Mouse (Mus musculus) kidney, adult 2 months (tissue): ENCODE measurements around the gene Ocln. TPM values are rescaled to one million over a fixed set of nuclear protein-coding genes. Genes with fewer than 3 reads are reported as not detected.
"Not testable (repeated sequence)": the region's sequence is repeated elsewhere in the genome, so short reads cannot be mapped to it uniquely, and the experiment has no call there.

Experiments used
- DNase-seq: peaks from one replicate; pipeline ENCODE4 v3.0.0; 2021
- H3K27ac ChIP-seq: fragments of 200-500 bp; 2 replicates; pipeline ENCODE4 v1.5.1; 2012; ENCODE audit warnings: low read depth, low read length, control low read depth, inconsistent platforms; ENCODE audit not compliant: insufficient read depth
- H3K27me3 ChIP-seq: fragments of 200-500 bp; replicated peaks from 2 replicates; pipeline ENCODE4 v1.6.1; 2012; ENCODE audit warnings: mild to moderate bottlenecking, moderate library complexity, low read length, inconsistent platforms; ENCODE audit not compliant: control insufficient read depth, insufficient read depth
- H3K36me3 ChIP-seq: fragments of 200-500 bp; 2 replicates; pipeline ENCODE4 v1.6.1; 2012; ENCODE audit warnings: mild to moderate bottlenecking, moderate library complexity, low read length, inconsistent platforms; ENCODE audit not compliant: control insufficient read depth, insufficient read depth
- H3K4me1 ChIP-seq: fragments of 200-500 bp; 2 replicates; pipeline ENCODE4 v1.6.1; 2011; ENCODE audit warnings: low read length; ENCODE audit not compliant: control insufficient read depth, insufficient read depth
- H3K4me3 ChIP-seq: fragments of 200-500 bp; 2 replicates; pipeline ENCODE4 v1.5.1; 2011; ENCODE audit warnings: mild to moderate bottlenecking, low read depth, low read length, control low read depth; ENCODE audit not compliant: insufficient read depth
- CTCF ChIP-seq: fragments of 200-500 bp; conservative IDR thresholded peaks from 2 replicates; pipeline ENCODE4 v1.5.1; 2011; ENCODE audit warnings: low read depth, mild to moderate bottlenecking, control low read depth, low read length, moderate library complexity, mixed read lengths; ENCODE audit not compliant: insufficient read depth, insufficient read length
- POLR2A ChIP-seq: fragments of 200-500 bp; IDR thresholded peaks from one replicate; pipeline ENCODE4 v1.6.1; 2011; ENCODE audit warnings: low read depth, low read length, control low read depth
- WGBS: fragments of 180-500 bp; shearing (Covaris S2); methylation state at CpG from one replicate; pipeline ENCODE4 v1.1.7; 2018; 5-methylcytosine and 5-hydroxymethylcytosine counted together
- polyA plus RNA-seq: library from polyadenylated mRNA; depleted of rRNA; stranded (reverse); fragments of >200 nt; gene quantifications from 2 replicates; pipeline ENCODE4 v1.2.3, GENCODE M21; 2012; rRNA removed

The Ocln gene
- polyA plus RNA-seq, 1 experiment = 11.0 TPM

DNA sequence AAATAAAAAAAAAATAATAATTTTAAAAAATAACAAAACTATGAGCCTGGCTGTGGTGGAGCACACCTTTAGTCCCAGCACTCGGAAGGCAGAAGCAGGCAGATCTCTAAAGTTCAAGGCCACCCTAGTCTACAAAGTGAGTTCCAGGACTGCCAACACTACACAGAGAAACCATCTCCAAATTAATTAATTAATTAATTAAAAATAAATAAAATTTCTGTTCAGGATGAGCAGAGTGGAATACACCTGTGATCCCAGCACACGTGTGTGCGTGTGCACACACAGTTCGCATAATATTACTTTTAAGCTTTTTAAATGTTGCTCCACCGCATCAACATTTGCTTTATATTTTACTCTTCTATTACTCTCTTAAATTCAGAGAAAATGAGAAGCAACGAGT lies 60.9 kb downstream of the Ocln start:
- Histone ChIP-seq H3K4me3 (peak overlapping the region; percentile 99), H3K27me3 (no peaks in the 10 kb centered on the region), H3K4me1 (peaks cover 2% of the 10 kb centered on the region; the same call in 1 of the 2 replicates), H3K27ac (0 out of 2 replicates have a peak overlapping the region, but pooled peaks have one; percentile 62), H3K36me3 (no peaks in the 10 kb centered on the region; the same call in none of the 2 replicates)
- no peak for DNase-seq
- TF ChIP-seq POLR2A = no peak
- TF ChIP-seq CTCF = no peak
- 14% methylated on average over 6 of the region's 6 CpGs for WGBS

DNA sequence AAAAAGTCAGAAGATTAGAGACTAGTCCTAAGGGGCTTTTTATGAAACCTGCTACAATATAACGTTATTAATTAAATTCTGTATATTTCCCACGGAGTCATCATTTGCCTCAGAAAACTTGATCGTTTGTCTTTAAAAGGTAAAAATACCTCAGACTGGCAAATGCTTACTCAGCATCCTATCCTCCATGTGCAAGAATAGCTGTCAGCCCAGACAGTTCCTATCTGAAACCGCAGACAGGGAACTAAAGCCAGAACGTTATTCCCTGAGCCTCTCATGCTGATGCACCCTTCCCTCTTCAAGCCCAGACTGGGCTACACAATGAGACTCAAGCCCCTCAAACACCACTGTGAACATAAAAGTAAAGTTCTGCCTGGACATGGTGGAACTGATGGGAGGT lies 62.1 kb downstream of the Ocln start:
- peak overlapping the region; percentile 62 for H3K27ac ChIP-seq
- no peak for DNase-seq
- peaks cover 2% of the 10 kb centered on the region; the same call in 1 of the 2 replicates for H3K4me1 ChIP-seq
- no peaks in the 10 kb centered on the region; the same call in none of the 2 replicates for H3K36me3 ChIP-seq
- no peak for TF ChIP-seq CTCF
- no peaks in the 10 kb centered on the region for H3K27me3 ChIP-seq
- H3K4me3 ChIP-seq = peak overlapping the region; percentile 34; the same call in 1 of the 2 replicates
- 59% methylated on average over 5 of the region's 5 CpGs for WGBS

DNA sequence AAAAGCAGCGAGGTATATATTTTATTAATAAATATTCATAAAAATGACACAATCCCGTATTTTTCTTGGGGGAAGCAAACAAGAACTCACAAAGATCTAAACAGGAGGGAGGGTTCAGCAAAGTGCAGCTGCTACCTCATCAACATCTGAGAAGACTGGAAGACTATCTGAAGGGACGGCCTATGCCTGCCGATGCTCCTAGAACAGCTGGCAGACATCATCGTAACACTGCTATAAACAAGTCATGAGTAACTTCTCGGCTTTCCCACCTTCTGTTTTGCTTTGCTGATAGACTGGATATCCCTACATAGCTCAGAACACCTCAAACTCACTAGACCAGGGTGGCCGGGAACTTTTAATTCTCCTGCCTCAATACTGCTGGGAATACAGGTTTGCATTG lies 68.9 kb downstream of the Ocln start:
- Histone ChIP-seq H3K27ac (no peak overlapping the region), H3K4me3 (no peak overlapping the region), H3K36me3 (peaks cover 4% of the 10 kb centered on the region; the same call in 1 of the 2 replicates), H3K4me1 (no peaks in the 10 kb centered on the region; the same call in 1 of the 2 replicates), H3K27me3 (no peaks in the 10 kb centered on the region)
- TF ChIP-seq CTCF = no peak
- no peak for TF ChIP-seq POLR2A
- DNase-seq = no peak
- WGBS = 62% methylated on average over 7 of the region's 7 CpGs

DNA sequence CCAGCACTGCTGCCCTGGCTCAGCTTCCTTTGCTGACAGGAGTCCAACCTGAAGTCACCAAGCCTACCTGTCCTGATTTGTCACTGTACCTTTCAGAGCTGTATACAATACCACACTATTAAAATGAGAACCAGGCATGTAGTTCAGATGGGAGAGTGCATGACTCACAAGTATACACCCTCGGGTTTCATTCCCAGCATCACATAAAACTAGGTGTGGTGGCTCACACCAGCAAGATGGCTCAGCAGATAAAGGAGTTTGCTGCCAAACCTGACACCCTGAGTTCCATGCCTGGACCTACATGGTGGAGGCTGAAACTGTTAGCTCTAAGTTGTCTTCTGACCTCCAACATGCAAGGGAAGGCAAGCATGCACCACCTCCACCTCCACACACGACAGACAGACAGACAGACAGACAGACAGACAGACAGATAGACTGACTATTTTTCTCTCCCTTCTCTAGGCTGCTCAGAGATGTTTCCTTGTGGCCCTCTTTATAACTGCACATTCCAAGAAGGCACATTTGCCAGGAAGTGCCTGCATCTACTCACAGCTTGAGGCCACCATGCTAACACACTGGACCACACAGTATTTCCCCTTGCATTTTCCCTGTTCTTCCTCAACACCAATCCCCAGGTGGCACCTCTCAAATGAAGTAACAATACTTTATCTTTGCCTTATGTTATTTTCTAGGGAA lies 88.8 kb downstream of the Ocln start:
- H3K4me3 ChIP-seq = no peak overlapping the region
- 79% methylated on average over 2 of the region's 2 CpGs for WGBS
- H3K36me3 ChIP-seq = peaks cover 5% of the 10 kb centered on the region
- H3K27me3 ChIP-seq = no peaks in the 10 kb centered on the region
- no peak for DNase-seq
- TF ChIP-seq POLR2A (no peak), CTCF (no peak)
- no peaks in the 10 kb centered on the region for H3K4me1 ChIP-seq
- H3K27ac ChIP-seq = no peak overlapping the region

DNA sequence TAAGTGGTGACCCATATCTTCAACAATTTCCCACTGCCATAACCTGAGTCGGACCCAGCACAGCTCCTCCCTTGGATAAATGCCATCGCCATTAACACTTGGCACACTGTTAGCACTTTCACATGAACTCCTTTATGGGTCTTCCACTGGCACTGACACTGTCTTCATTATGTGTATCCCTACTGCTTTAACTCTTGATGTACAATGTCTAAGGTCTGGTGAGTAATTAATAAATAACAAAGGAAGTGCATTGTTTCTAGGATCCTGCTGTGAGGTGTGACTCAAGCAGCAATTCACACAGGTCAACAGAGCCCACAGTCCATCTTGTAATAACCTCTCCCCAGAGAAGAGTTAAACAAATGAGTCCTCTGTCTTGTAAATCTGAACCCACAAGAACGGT lies 91.2 kb downstream of the Ocln start:
- peak; percentile 8 for DNase-seq
- TF ChIP-seq POLR2A (no peak), CTCF (no peak)
- Histone ChIP-seq H3K4me3 (no peak overlapping the region), H3K27me3 (no peaks in the 10 kb centered on the region), H3K4me1 (no peaks in the 10 kb centered on the region), H3K27ac (no peak overlapping the region), H3K36me3 (peaks cover 1% of the 10 kb centered on the region; the same call in 1 of the 2 replicates)
- WGBS = 50% methylated on average over 3 of the region's 3 CpGs

DNA sequence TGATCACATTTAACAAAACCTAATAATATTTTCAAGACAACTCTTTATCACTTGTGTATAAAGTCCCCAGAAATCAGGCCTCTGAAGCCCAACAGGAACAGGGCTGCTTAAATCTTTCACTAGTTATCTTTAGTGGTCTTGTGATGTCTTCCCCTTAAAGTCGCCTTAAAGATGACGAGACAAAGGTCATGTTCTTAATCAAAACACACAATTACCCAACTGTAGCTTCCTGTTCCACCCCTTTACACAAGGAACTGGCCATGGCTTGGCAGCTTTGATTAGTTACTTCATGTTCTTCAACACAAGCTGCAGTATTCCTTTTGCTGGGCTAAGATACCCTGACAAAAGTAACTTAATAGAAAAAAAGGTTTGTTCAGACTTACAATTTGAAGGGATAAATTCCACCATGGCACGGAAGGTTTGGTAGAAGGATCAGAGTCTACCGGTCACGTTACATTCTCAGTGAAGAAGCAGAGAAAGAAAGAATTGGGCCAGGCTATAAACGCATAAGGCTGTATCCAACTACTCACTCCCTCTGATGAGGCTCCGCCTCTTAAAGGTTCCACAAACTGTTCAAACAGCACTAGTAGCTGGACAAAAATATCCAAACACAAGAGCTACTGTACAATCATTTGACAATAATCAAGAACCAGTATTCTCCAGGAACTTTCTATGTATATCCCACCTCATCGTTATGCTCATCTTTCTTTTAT lies 99.9 kb downstream of the Ocln start, which contains the start of gene Naip1:
Naip1 (minus strand) TSS at position 455 of the 713 bp plus-strand sequence.
- 70% methylated on average over 8 of the region's 8 CpGs for WGBS
- DNase-seq, H3K4me3 ChIP-seq, H3K4me1 ChIP-seq, H3K36me3 ChIP-seq, H3K27me3 ChIP-seq, H3K27ac ChIP-seq: not testable (repeated sequence)

DNA sequence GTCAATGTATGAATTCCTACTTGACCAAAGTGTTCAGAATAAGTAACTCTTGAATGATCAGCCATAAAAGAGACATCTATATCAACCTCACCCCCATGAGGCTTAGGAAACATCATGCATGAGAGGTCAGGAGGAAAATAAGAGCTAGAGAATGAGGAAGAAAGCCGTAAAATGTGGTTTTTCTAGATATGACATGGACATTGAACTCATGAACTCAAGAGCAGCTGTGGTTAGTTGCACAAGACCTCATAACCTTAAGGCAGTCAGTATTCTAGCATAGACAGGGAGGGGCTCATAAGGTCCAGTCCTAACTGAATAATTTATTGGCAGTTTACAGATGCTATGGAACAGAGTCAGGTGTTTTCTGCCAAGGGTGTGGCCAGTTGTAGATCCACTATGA lies 103.0 kb downstream of the Ocln start:
- H3K4me1 ChIP-seq = no peaks in the 10 kb centered on the region
- no peaks in the 10 kb centered on the region for H3K36me3 ChIP-seq
- no peak overlapping the region for H3K4me3 ChIP-seq
- H3K27me3 ChIP-seq = no peaks in the 10 kb centered on the region
- 47% methylated on average over 1 of the region's 1 CpGs for WGBS
- H3K27ac ChIP-seq = no peak overlapping the region
- TF ChIP-seq POLR2A (no peak), CTCF (no peak)
- DNase-seq = no peak

Other genes starting within 250 kb of the Ocln start
- 0.30 and 0.47 TPM in 2 replicates for gene Naip6, start 235.0 kb downstream of the Ocln start, polyA plus RNA-seq
- 0.17 and 0.23 TPM in 2 replicates for gene Naip1, start 99.8 kb downstream of the Ocln start, polyA plus RNA-seq
- 39.2 and 41.2 TPM in 2 replicates for gene Gtf2h2, start 60.1 kb downstream of the Ocln start, polyA plus RNA-seq
- gene Marveld2, start 64.3 kb upstream of the Ocln start, polyA plus RNA-seq = 11.5 and 13.0 TPM in 2 replicates
- gene Ak6, start 98.3 kb upstream of the Ocln start, polyA plus RNA-seq = 38.8 and 52.5 TPM in 2 replicates
- gene Rad17, start 98.3 kb upstream of the Ocln start, polyA plus RNA-seq = 4.0 and 5.2 TPM in 2 replicates
- 1.8 and 2.6 TPM in 2 replicates for gene Taf9, start 98.9 kb upstream of the Ocln start, polyA plus RNA-seq
- 1.8 and 1.9 TPM in 2 replicates for gene Ccdc125, start 117.0 kb upstream of the Ocln start, polyA plus RNA-seq
- gene Cdk7, start 178.2 kb upstream of the Ocln start, polyA plus RNA-seq = 13.4 and 15.4 TPM in 2 replicates
- 105 and 131 TPM in 2 replicates for gene Mrps36, start 191.9 kb upstream of the Ocln start, polyA plus RNA-seq
- gene Cenph, start 223.2 kb upstream of the Ocln start, polyA plus RNA-seq = 0.19 and 0.23 TPM in 2 replicates
- 1.0 and 1.1 TPM in 2 replicates for gene Ccnb1, start 233.9 kb upstream of the Ocln start, polyA plus RNA-seq